8 mouse cellular contexts compared by ENCODE assay signal in genomic region chr5:143333872-143334271, GRCm38 (mm10). TPM values are rescaled to one million over a fixed set of nuclear protein-coding genes. Genes with fewer than 3 reads are reported as not detected.
DNase-seq lines count a peak whose midpoint lies in the region; ATAC-seq and TF ChIP-seq lines count a peak whose summit lies in the region.

No protein-coding gene starts in this region.

- WGBS in liver, embryonic 12.5 days (ENCODE audit: insufficient replicate concordance): 12% methylated on average over 5 of the region's 5 CpGs

- ATAC-seq in liver, embryonic 12.5 days: no peak; the same call in 1 of the 2 replicates

- peak; percentile 77 for TF ChIP-seq CTCF in brain, embryonic 14.5 days (IDR thresholded peaks at IDR 0.05; ENCODE audit: borderline replicate concordance, extremely low read depth, insufficient read depth, insufficient read length)

- H3K4me2 ChIP-seq in liver, embryonic 12.5 days: peak overlapping the region; percentile 34

- no peak overlapping the region for H3K4me3 ChIP-seq in liver, embryonic 12.5 days

- H3K4me1 ChIP-seq in liver, embryonic 12.5 days: peaks cover 9% of the 10 kb centered on the region

- H3K27me3 ChIP-seq in liver, embryonic 12.5 days (replicated peaks): peaks cover 10% of the 10 kb centered on the region; the same call in 1 of the 2 replicates

- H3K36me3 ChIP-seq in liver, embryonic 12.5 days: no peaks in the 10 kb centered on the region

- H3K27ac ChIP-seq in liver, embryonic 12.5 days: no peak overlapping the region

- no peak overlapping the region for H3K9ac ChIP-seq in liver, embryonic 12.5 days

- TF ChIP-seq POLR2A in brain, embryonic 14.5 days (IDR thresholded peaks at IDR 0.05; ENCODE audit: borderline replicate concordance, extremely low read depth, insufficient read depth, insufficient read length, poor library complexity, severe bottlenecking): no peak

- H3K9me3 ChIP-seq in liver, embryonic 12.5 days (replicated peaks): no peaks in the 10 kb centered on the region

- DNase-seq in urinary bladder, adult 18-20 months (ENCODE audit: low spot score in 2 of 2): peak; percentile 35 to 55
- DNase-seq in urinary bladder, postnatal 10 days (ENCODE audit: low spot score): no peak
- DNase-seq in brain, embryonic 14.5 days (ENCODE audit: low read depth): peak; percentile 80
- DNase-seq in frontal cortex, postnatal 25 days (ENCODE audit: low spot score in 2 of 2): peak; percentile 84 to 85
- DNase-seq in kidney, postnatal 10 days: peak; percentile 87
- DNase-seq in ovary, postnatal 36 days (ENCODE audit: low spot score): peak; percentile 54
- peak; percentile 84 for DNase-seq in thymus, postnatal 4 days

RNA-seq across cellular contexts. Expression of gene Zdhhc4, which starts 4.8 kb away (rescaled TPM):
- 70.3 and 76.3 TPM in 2 replicates for polyA plus RNA-seq in brain, embryonic 14.5 days (2012; rRNA removed)
- polyA plus RNA-seq in liver, embryonic 12.5 days (2016; fragmentation: Nextera tagmentation; extraction: Ambion mirVana): 41.9 and 42.9 TPM in 2 replicates

RNA-seq across cellular contexts. Expression of gene E130309D02Rik, which starts 18.7 kb away (rescaled TPM):
- 33.1 and 33.9 TPM in 2 replicates for polyA plus RNA-seq in brain, embryonic 14.5 days (2012; rRNA removed)
- polyA plus RNA-seq in liver, embryonic 12.5 days (2016; fragmentation: Nextera tagmentation; extraction: Ambion mirVana): 43.6 and 44.8 TPM in 2 replicates

RNA-seq across cellular contexts. Expression of gene Grid2ip, which starts 23.3 kb away (rescaled TPM):
- 1.4 and 1.9 TPM in 2 replicates for polyA plus RNA-seq in brain, embryonic 14.5 days (2012; rRNA removed)
- polyA plus RNA-seq in liver, embryonic 12.5 days (2016; fragmentation: Nextera tagmentation; extraction: Ambion mirVana): 0.04 TPM in 1 of 2 replicates, not detected in the other

RNA-seq across cellular contexts. Expression of gene Zfp853, which starts 40.4 kb away (rescaled TPM):
- polyA plus RNA-seq in brain, embryonic 14.5 days (2012; rRNA removed): 1.9 and 3.8 TPM in 2 replicates
- polyA plus RNA-seq in liver, embryonic 12.5 days (2016; fragmentation: Nextera tagmentation; extraction: Ambion mirVana): not detected in 2 replicates
